Mouse (Mus musculus) left cerebral cortex, adult 18-20 months (tissue): ENCODE data around the gene Filip1. TPM values are rescaled to one million over a fixed set of nuclear protein-coding genes. Genes with fewer than 3 reads are reported as not detected.
"Not testable (repeated sequence)": the region's sequence is repeated elsewhere in the genome, so short reads cannot be mapped to it uniquely, and the experiment has no call there.

ENCODE experiments used
- DNase-seq, 2 experiments: peaks; one replicate each; pipeline ENCODE4 v3.0.0; 2021 to 2022; ENCODE audit warnings: low spot score in 2 of 2, mixed read lengths in 1 of 2
- long read RNA-seq, 2 experiments: library from polyadenylated mRNA; stranded (forward); transcript quantifications; one replicate each; pipeline ENCODE4 v2.0.0; 2021
- total RNA-seq, 2 experiments: library from RNA; stranded (reverse); gene quantifications; 2 replicates each; pipeline ENCODE4 v1.2.3; 2021

The Filip1 gene
- 10 to 100 TPM; 18.2 to 19.9 TPM for total RNA-seq
- long read RNA-seq, experiment 1, partial matches to known transcripts = 7 of 9 reads
- long read RNA-seq, experiment 1, other reads (novel, unspliced or antisense) = 2 of 9 reads
- long read RNA-seq, experiment 2, partial matches to known transcripts = 4 of 8 reads
- long read RNA-seq, experiment 2, other reads (novel, unspliced or antisense) = 4 of 8 reads

- DNase-seq = no peak
Observed at GRCm38 (mm10) chr9:80012751-80013150, at the start of gene Filip1. Filip1 (minus strand) TSS chr9:80012851.

- DNase-seq = no peak
Observed at GRCm38 (mm10) chr9:80057690-80058089, 45.0 kb upstream of the Filip1 start.

GRCm38 (mm10) chr9:80052951-80053350 lies 40.3 kb upstream of the Filip1 start:
- DNase-seq = no peak

GRCm38 (mm10) chr9:80049271-80049670 lies 36.6 kb upstream of the Filip1 start:
- DNase-seq = not testable (repeated sequence)

- not testable (repeated sequence) for DNase-seq
Observed at GRCm38 (mm10) chr9:80044301-80044700, 31.6 kb upstream of the Filip1 start.

- no peak for DNase-seq
Observed at GRCm38 (mm10) chr9:80039296-80039815, 26.7 kb upstream of the Filip1 start.

GRCm38 (mm10) chr9:80037997-80038383 lies 25.3 kb upstream of the Filip1 start:
- DNase-seq = no peak

GRCm38 (mm10) chr9:80037262-80037996 lies 24.8 kb upstream of the Filip1 start:
- no peak for DNase-seq

GRCm38 (mm10) chr9:80026581-80027021 lies 13.9 kb upstream of the Filip1 start:
- no peak for DNase-seq

GRCm38 (mm10) chr9:80026017-80026416 lies 13.4 kb upstream of the Filip1 start:
- DNase-seq = peak; percentile 29 to 67

- DNase-seq = not testable (repeated sequence)
Observed at GRCm38 (mm10) chr9:80025347-80025746, 12.7 kb upstream of the Filip1 start.

- no peak for DNase-seq
Observed at GRCm38 (mm10) chr9:80022821-80023220, 10.2 kb upstream of the Filip1 start.

- DNase-seq = peak in 1 of 2 experiments; percentile 20
Observed at GRCm38 (mm10) chr9:80021648-80022047, 9.0 kb upstream of the Filip1 start.

GRCm38 (mm10) chr9:80020429-80020828 lies 7.8 kb upstream of the Filip1 start:
- DNase-seq = no peak

- DNase-seq = no peak
Observed at GRCm38 (mm10) chr9:80012016-80012415, 635 bp downstream of the Filip1 start.

GRCm38 (mm10) chr9:80002394-80003188 lies 10.1 kb downstream of the Filip1 start:
- DNase-seq = peak; percentile 81 to 91

- no peak for DNase-seq
Observed at GRCm38 (mm10) chr9:79997282-79997681, 15.4 kb downstream of the Filip1 start.

- DNase-seq = no peak
Observed at GRCm38 (mm10) chr9:79994296-79994695, 18.4 kb downstream of the Filip1 start.

GRCm38 (mm10) chr9:79993066-79993465 lies 19.6 kb downstream of the Filip1 start:
- DNase-seq = no peak

- DNase-seq = no peak
Observed at GRCm38 (mm10) chr9:79990456-79991017, 22.1 kb downstream of the Filip1 start.

GRCm38 (mm10) chr9:79989703-79990102 lies 22.9 kb downstream of the Filip1 start:
- no peak for DNase-seq
